ENCODE assay signal across 24 mouse cellular contexts in the genomic region with DNA sequence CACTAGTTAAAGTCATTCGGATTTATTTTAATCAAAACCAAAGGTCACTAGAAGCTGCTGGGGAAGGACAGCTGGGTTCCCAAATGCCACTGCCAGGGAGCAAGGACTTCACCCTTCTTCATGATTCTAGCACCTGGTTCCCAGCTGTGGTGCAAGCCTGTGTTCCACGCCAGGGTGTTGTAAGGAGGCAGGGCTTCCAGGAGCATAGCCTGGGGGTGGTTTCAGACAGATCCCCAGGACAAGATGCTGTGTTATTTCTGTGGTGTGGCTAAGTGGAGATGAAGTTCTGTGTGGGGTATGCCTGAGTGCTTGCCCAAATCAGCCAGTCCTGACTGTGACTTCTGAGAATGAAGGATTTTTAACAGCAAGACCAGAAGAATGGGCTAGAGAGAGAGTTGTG. TPM values are rescaled to one million over a fixed set of nuclear protein-coding genes. Genes with fewer than 3 reads are reported as not detected.
DNase-seq lines count a peak whose midpoint lies in the region; ATAC-seq lines count a peak whose summit lies in the region.
"Had no signal": no experiment of that assay in that cellular context is flagged by ENCODE, and none has a peak within 500 bp of the region (broad histone marks: within the 10 kb centered on the region; RNA-seq: fewer than 3 reads in every experiment).

No protein-coding gene starts in this region.

- peak; percentile 33 for DNase-seq in embryo, embryonic 11 days
- DNase-seq in embryo, embryonic 9.5 days (ENCODE audit: extremely low spot score): no peak
- DNase-seq in lung, postnatal 10 days: peak; percentile 31
- no peak for DNase-seq in lung, adult 18-20 months
- no peak for DNase-seq in embryonic facial prominence, embryonic 11.5 days (ENCODE audit: low spot score)
- DNase-seq in cerebellum, adult 11-12 months: no peak
- no peak for DNase-seq in left cerebral cortex, adult 9 months (ENCODE audit: low spot score in 2 of 2)
- DNase-seq: cerebellum, postnatal 10 days; forebrain, postnatal 0 days; gastrocnemius, adult 2 months; layer of hippocampus, postnatal 36 days; thymus, postnatal 25 days had no signal

- no peak overlapping the region for H3K9ac ChIP-seq in embryonic facial prominence, embryonic 11.5 days (replicated peaks; ENCODE audit: low read length)
- H3K9ac ChIP-seq in limb, embryonic 15.5 days: no peak overlapping the region
- H3K9ac ChIP-seq: forebrain, postnatal 0 days; heart, embryonic 13.5 days; liver, embryonic 12.5 days; lung, embryonic 15.5 days; midbrain, embryonic 12.5 days; neural tube, embryonic 12.5 days had no signal

- no peaks in the 10 kb centered on the region for H3K36me3 ChIP-seq in embryonic facial prominence, embryonic 11.5 days (replicated peaks; ENCODE audit: control insufficient read depth, insufficient read depth, low read depth, low read length)
- H3K36me3 ChIP-seq in limb, embryonic 15.5 days: peaks cover 29% of the 10 kb centered on the region

- H3K4me1 ChIP-seq in embryonic facial prominence, embryonic 11.5 days (ENCODE audit: control insufficient read depth, insufficient read depth, low read length): peaks cover 2% of the 10 kb centered on the region; the same call in 1 of the 2 replicates
- 0 out of 2 replicates have a peak, but pooled peaks cover 16% of the 10 kb centered on the region for H3K4me1 ChIP-seq in limb, embryonic 15.5 days
- H3K4me1 ChIP-seq: midbrain, embryonic 12.5 days; neural tube, embryonic 12.5 days had no signal

- no peak overlapping the region for H3K4me3 ChIP-seq in embryonic facial prominence, embryonic 11.5 days (ENCODE audit: low read depth, low read length)
- H3K4me3 ChIP-seq in limb, embryonic 15.5 days: no peak overlapping the region
- H3K4me3 ChIP-seq: forebrain, embryonic 10.5 days; gastrocnemius, adult 2 months; heart, embryonic 13.5 days; layer of hippocampus, adult 2 months; liver, embryonic 12.5 days; lung, embryonic 15.5 days; midbrain, embryonic 12.5 days; neural tube, embryonic 12.5 days had no signal

- no peaks in the 10 kb centered on the region for H3K9me3 ChIP-seq in embryonic facial prominence, embryonic 11.5 days (replicated peaks; ENCODE audit: control insufficient read depth, low read length)
- no peaks in the 10 kb centered on the region for H3K9me3 ChIP-seq in limb, embryonic 15.5 days
- H3K9me3 ChIP-seq: forebrain, embryonic 10.5 days; liver, embryonic 12.5 days; lung, embryonic 15.5 days; neural tube, embryonic 12.5 days had no signal

- H3K27me3 ChIP-seq in embryonic facial prominence, embryonic 11.5 days (ENCODE audit: control insufficient read depth, insufficient read depth, low read length): no peaks in the 10 kb centered on the region
- H3K27me3 ChIP-seq in limb, embryonic 15.5 days: no peaks in the 10 kb centered on the region
- H3K27me3 ChIP-seq: heart, embryonic 13.5 days; liver, embryonic 12.5 days; lung, embryonic 15.5 days; midbrain, embryonic 12.5 days; neural tube, embryonic 12.5 days had no signal

- no peak overlapping the region for H3K4me2 ChIP-seq in embryonic facial prominence, embryonic 11.5 days (ENCODE audit: low read depth, low read length)
- no peak overlapping the region for H3K4me2 ChIP-seq in limb, embryonic 15.5 days
- H3K4me2 ChIP-seq: heart, embryonic 13.5 days; liver, embryonic 12.5 days; lung, embryonic 15.5 days; midbrain, embryonic 12.5 days; neural tube, embryonic 12.5 days had no signal

- no peak for ATAC-seq in embryonic facial prominence, embryonic 11.5 days (replicated peaks; ENCODE audit: insufficient number of reproducible peaks, low FRiP score, low TSS enrichment, low read depth)
- no peak for ATAC-seq in limb, embryonic 15.5 days (ENCODE audit: insufficient number of reproducible peaks, low FRiP score, low TSS enrichment, low read depth)
- ATAC-seq: forebrain, postnatal 0 days; hindbrain, postnatal 0 days; intestine, postnatal 0 days; liver, embryonic 12.5 days had no signal

- 36% methylated on average over 2 of the region's 2 CpGs for WGBS in embryonic facial prominence, embryonic 11.5 days
- 30% methylated on average over 2 of the region's 2 CpGs for WGBS in limb, embryonic 15.5 days

- H3K27ac ChIP-seq in embryonic facial prominence, embryonic 11.5 days (replicated peaks; ENCODE audit: low read depth, low read length): 0 out of 2 replicates have a peak overlapping the region, but pooled peaks have one; percentile 28
- H3K27ac ChIP-seq in limb, embryonic 15.5 days: peak overlapping the region; percentile 43; the same call in 1 of the 2 replicates
- H3K27ac ChIP-seq: gastrocnemius, adult 2 months; heart, embryonic 13.5 days; hindbrain, postnatal 0 days; kidney, postnatal 0 days; layer of hippocampus, adult 2 months; liver, embryonic 12.5 days; lung, embryonic 15.5 days; macrophage; midbrain, embryonic 12.5 days; neural tube, embryonic 12.5 days had no signal

RNA-seq across cellular contexts. Expression of a gene that starts 12.5 kb away (rescaled TPM):
- polyA plus RNA-seq in embryonic facial prominence, embryonic 11.5 days (2014; fragmentation: Nextera tagmentation; extraction: Ambion mirVana): 0.84 and 0.86 TPM in 2 replicates
- polyA plus RNA-seq in limb, embryonic 15.5 days (2015; fragmentation: Nextera tagmentation; extraction: Ambion mirVana): 2.3 TPM in 2 replicates

RNA-seq across cellular contexts. Expression of a gene that starts 28.7 kb away (rescaled TPM):
- polyA plus RNA-seq in embryonic facial prominence, embryonic 11.5 days (2014; fragmentation: Nextera tagmentation; extraction: Ambion mirVana): 158 and 159 TPM in 2 replicates
- polyA plus RNA-seq in limb, embryonic 15.5 days (2015; fragmentation: Nextera tagmentation; extraction: Ambion mirVana): 122 and 127 TPM in 2 replicates

Comparison
In these comparisons a context has a peak if more than half of its experiments do, and no peak if none do; other contexts are left out.
1. DNase-seq: peak in embryo, embryonic 11 days (single experiment) and lung, postnatal 10 days (single experiment); none in embryo, embryonic 9.5 days (single experiment), lung, adult 18-20 months (0 of 2), embryonic facial prominence, embryonic 11.5 days (single experiment), cerebellum, adult 11-12 months (single experiment) and left cerebral cortex, adult 9 months (0 of 2).